Mouse (Mus musculus) stomach, embryonic 15.5 days (tissue): ENCODE data around the gene Cpd. TPM values are rescaled to one million over a fixed set of nuclear protein-coding genes. Genes with fewer than 3 reads are reported as not detected.

Experiments
- ATAC-seq: fragments of 200-750 bp; cut with Nextera tagmentation; 2 replicates; pipeline ENCODE4 v1.8.0; 2017; ENCODE audit warnings: low read depth, moderate number of reproducible peaks, moderate TSS enrichment; ENCODE audit not compliant: insufficient read depth, low FRiP score
- H3K27ac ChIP-seq: fragments of 300-500 bp; sonication (generic); 2 replicates; pipeline ENCODE4 v1.5.1; 2015; ENCODE audit warnings: mild to moderate bottlenecking, inconsistent platforms
- H3K27me3 ChIP-seq: fragments of 300-500 bp; sonication (generic); replicated peaks from 2 replicates; pipeline ENCODE4 v1.6.1; 2015; ENCODE audit warnings: inconsistent platforms
- H3K36me3 ChIP-seq: fragments of 300-500 bp; sonication (generic); 2 replicates; pipeline ENCODE4 v1.6.1; 2015; ENCODE audit warnings: inconsistent platforms
- H3K4me1 ChIP-seq: fragments of 300-500 bp; sonication (generic); 2 replicates; pipeline ENCODE4 v1.6.1; 2015; ENCODE audit warnings: inconsistent platforms
- H3K4me2 ChIP-seq: fragments of 300-500 bp; sonication (generic); 2 replicates; pipeline ENCODE4 v1.6.1; 2015; ENCODE audit warnings: mild to moderate bottlenecking, inconsistent platforms
- H3K4me3 ChIP-seq: fragments of 300-500 bp; sonication (generic); replicated peaks from 2 replicates; pipeline ENCODE4 v1.5.1; 2015; ENCODE audit warnings: inconsistent platforms
- H3K9ac ChIP-seq: fragments of 300-500 bp; sonication (generic); 2 replicates; pipeline ENCODE4 v1.6.1; 2015; ENCODE audit warnings: inconsistent platforms
- H3K9me3 ChIP-seq: fragments of 300-500 bp; sonication (generic); 2 replicates; pipeline ENCODE4 v1.6.1; 2016; ENCODE audit warnings: inconsistent platforms
- WGBS: fragments of 180-500 bp; shearing (Covaris S2); methylation state at CpG from one replicate; pipeline ENCODE4 v1.1.7; 2015; 5-methylcytosine and 5-hydroxymethylcytosine counted together
- polyA plus RNA-seq: library from polyadenylated mRNA; unstranded; fragments of >200 nt; fragmentation: Nextera tagmentation; extraction: Ambion mirVana; gene quantifications from 2 replicates; pipeline ENCODE4 v1.2.1, GENCODE M21; 2015

Cpd gene
- polyA plus RNA-seq, result 12.5 and 13.3 TPM in 2 replicates

GRCm38 (mm10) chr11:76846878-76847222 is at the start of gene Cpd:
TSS of gene Cpd (minus strand) at chr11:76847018.
- H3K9me3 ChIP-seq, result no peaks in the 10 kb centered on the region
- H3K27ac ChIP-seq, result peak within 1 kb of the TSS; percentile 91
- H3K4me2 ChIP-seq, result peak within 1 kb of the TSS; percentile 96
- H3K27me3 ChIP-seq, result no peaks in the 10 kb centered on the region
- peak within 1 kb of the TSS; percentile 84 for H3K9ac ChIP-seq
- H3K36me3 ChIP-seq, result no peaks in the 10 kb centered on the region
- peaks cover 21% of the 10 kb centered on the region for H3K4me1 ChIP-seq
- H3K4me3 ChIP-seq, result peak within 1 kb of the TSS; percentile 87
- peak; percentile 100 for ATAC-seq
- WGBS, result under 1% methylated on average over 23 of the region's 29 CpGs

- no peak overlapping the region for H3K4me3 ChIP-seq
- H3K36me3 ChIP-seq, result no peaks in the 10 kb centered on the region
- ATAC-seq, result no peak
- no peaks in the 10 kb centered on the region for H3K27me3 ChIP-seq
- no peak overlapping the region for H3K4me2 ChIP-seq
- 34% methylated on average over 6 of the region's 6 CpGs for WGBS
- H3K4me1 ChIP-seq, result peaks cover 25% of the 10 kb centered on the region
- H3K9me3 ChIP-seq, result no peaks in the 10 kb centered on the region
- no peak overlapping the region for H3K9ac ChIP-seq
- H3K27ac ChIP-seq, result no peak overlapping the region
These were observed 49.5 kb upstream of the Cpd start for GRCm38 (mm10) chr11:76896360-76896759.

GRCm38 (mm10) chr11:76894240-76894639 is 47.4 kb upstream of the Cpd start:
- ATAC-seq, result peak; percentile 41
- H3K9me3 ChIP-seq, result no peaks in the 10 kb centered on the region
- 28% methylated on average over 5 of the region's 5 CpGs for WGBS
- H3K4me2 ChIP-seq, result no peak overlapping the region
- no peak overlapping the region for H3K4me3 ChIP-seq
- no peak overlapping the region for H3K9ac ChIP-seq
- H3K36me3 ChIP-seq, result no peaks in the 10 kb centered on the region
- H3K27me3 ChIP-seq, result no peaks in the 10 kb centered on the region
- 0 out of 2 replicates have a peak overlapping the region, but pooled peaks have one; percentile 22 for H3K27ac ChIP-seq
- peaks cover 27% of the 10 kb centered on the region for H3K4me1 ChIP-seq

DNA sequence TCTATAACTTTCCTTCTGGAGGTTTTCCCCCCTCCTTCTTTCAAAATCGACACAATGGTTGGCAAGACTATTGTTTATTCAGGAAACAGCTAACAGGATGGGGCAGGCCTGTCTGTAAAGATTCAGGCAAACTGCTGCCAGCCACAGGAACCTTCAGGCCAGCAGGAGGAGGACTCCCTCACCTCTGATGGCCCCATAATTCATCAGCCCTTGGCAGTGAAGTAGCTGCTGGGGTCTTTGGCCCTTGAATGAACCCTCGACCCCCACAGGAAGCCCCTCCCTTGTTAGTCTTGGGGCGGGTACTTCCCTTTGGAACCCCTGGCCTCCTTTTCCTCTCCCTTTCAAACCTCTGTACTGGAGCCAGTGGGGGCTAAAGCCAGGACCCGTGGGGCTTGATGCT is 46.8 kb upstream of the Cpd start:
- Histone ChIP-seq H3K27ac (peak overlapping the region; percentile 22; the same call in 1 of the 2 replicates), H3K9me3 (no peaks in the 10 kb centered on the region), H3K27me3 (no peaks in the 10 kb centered on the region), H3K9ac (no peak overlapping the region), H3K4me3 (no peak overlapping the region), H3K4me1 (peaks cover 26% of the 10 kb centered on the region), H3K36me3 (no peaks in the 10 kb centered on the region), H3K4me2 (no peak overlapping the region)
- ATAC-seq, result peak; percentile 36; the same call in 1 of the 2 replicates
- WGBS, result 6% methylated on average over 4 of the region's 4 CpGs

DNA sequence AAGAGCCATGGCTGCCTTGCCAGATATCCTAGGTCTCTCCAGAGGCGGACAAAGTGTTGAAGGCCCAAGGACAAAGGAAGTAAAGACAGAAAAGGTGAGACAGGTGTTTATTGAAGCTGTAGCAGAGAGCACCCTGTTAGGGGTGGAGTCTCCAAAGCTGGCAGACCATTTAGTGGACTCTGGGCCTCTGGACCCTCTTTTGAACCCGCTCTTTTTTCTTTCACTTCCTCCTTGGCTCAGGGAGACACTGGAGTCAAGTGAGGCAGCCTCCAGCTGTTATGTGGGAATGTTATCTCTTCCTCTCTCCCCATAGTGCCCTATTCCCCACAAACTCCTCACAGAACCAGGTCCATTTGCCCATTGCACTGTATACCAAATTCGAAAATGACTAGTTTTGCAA is 46.2 kb upstream of the Cpd start:
- Histone ChIP-seq H3K27me3 (no peaks in the 10 kb centered on the region), H3K36me3 (no peaks in the 10 kb centered on the region), H3K4me1 (peaks cover 20% of the 10 kb centered on the region), H3K4me3 (no peak overlapping the region), H3K9me3 (no peaks in the 10 kb centered on the region), H3K9ac (no peak overlapping the region), H3K27ac (0 out of 2 replicates have a peak overlapping the region, but pooled peaks have one; percentile 3), H3K4me2 (no peak overlapping the region)
- WGBS, result 70% methylated on average over 3 of the region's 3 CpGs
- ATAC-seq, result no peak

DNA sequence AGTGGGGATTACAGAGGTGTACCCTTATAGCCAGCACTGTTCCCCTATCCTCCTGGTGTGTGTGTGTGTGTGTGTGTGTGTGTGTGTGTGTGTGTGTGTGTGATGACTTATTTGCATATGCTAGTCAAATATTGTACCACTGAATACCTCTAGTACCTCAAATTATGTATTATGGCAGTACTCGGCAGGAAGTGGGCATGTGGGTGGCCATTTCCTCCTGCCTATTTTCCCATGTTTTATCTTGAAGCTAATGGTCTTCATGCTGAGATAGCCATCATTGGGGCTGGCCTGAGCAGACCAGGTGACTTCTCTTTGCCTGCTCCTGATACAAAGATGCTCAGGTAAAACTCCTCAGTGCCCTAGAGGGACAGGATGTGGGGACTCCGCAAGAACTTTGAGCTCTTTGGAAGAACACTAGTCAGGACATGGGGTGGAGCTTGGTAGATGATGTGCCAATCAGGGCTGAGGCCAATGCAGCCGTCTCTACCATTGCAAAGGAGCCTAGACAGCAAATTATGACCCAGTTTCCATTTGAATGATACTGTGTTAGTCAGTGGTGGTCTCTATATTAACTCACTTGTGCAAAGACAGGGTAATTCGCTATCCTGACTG is 45.0 kb upstream of the Cpd start:
- no peak overlapping the region for H3K4me3 ChIP-seq

GRCm38 (mm10) chr11:76891171-76891570 is 44.4 kb upstream of the Cpd start:
- Histone ChIP-seq H3K4me1 (peaks cover 10% of the 10 kb centered on the region), H3K4me2 (no peak overlapping the region), H3K4me3 (no peak overlapping the region), H3K9ac (no peak overlapping the region), H3K27me3 (no peaks in the 10 kb centered on the region), H3K36me3 (no peaks in the 10 kb centered on the region), H3K27ac (no peak overlapping the region), H3K9me3 (no peaks in the 10 kb centered on the region)
- no peak for ATAC-seq
- WGBS, result 89% methylated on average over 7 of the region's 7 CpGs

More for the DNA sequence above, 45.0 kb upstream of the Cpd start:
- no peak for ATAC-seq
- H3K4me2 ChIP-seq, result no peak overlapping the region
- no peaks in the 10 kb centered on the region for H3K9me3 ChIP-seq
- no peak overlapping the region for H3K9ac ChIP-seq
- 74% methylated on average over 4 of the region's 4 CpGs for WGBS
- peaks cover 15% of the 10 kb centered on the region for H3K4me1 ChIP-seq
- H3K27ac ChIP-seq, result no peak overlapping the region
- no peaks in the 10 kb centered on the region for H3K27me3 ChIP-seq
- H3K36me3 ChIP-seq, result no peaks in the 10 kb centered on the region

DNA sequence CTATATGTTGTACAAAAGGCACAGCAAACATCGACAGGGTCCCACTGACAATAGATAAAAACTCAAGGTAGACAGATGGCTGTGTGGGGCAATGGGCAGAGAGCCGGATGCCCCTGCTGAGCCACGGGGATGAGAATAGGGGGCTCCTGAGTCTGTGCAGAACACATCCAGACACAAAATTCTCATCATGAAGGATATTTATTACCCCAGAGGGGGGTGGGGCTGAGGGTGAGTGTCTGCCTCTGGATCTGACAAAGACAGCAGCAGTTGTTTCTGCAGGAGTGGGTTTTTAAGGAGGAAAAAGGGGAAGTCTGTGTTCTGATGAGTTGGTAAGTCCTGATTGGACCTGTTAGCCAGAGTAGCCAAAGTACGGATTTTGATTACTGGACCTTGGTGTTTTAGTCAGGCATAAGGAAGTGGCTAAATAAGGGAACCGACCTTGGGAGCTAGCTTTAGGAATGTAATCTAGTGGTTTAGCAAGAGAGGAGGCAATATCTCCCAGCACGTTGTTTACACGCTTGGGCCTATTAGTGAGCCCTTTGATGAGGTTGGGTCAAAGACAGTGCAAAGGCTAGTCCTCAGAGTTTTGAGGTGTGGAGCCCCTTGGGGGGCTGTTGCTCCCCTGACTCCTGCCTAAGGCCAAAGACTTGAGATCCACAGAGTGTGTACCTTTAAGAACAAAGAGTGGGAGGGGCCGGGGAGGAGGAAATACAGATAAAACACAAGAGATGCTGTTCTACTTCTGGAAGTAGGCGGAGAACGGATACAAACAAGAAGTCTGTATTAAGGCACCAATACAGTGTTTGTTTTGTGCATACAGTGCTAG is 42.7 kb upstream of the Cpd start:
- no peak overlapping the region for H3K9ac ChIP-seq

GRCm38 (mm10) chr11:76884451-76884850 is 37.6 kb upstream of the Cpd start:
- no peaks in the 10 kb centered on the region for H3K9me3 ChIP-seq
- no peak overlapping the region for H3K27ac ChIP-seq
- H3K9ac ChIP-seq, result no peak overlapping the region
- no peaks in the 10 kb centered on the region for H3K4me1 ChIP-seq
- 27% methylated on average over 5 of the region's 5 CpGs for WGBS
- H3K27me3 ChIP-seq, result no peaks in the 10 kb centered on the region
- no peak overlapping the region for H3K4me2 ChIP-seq
- ATAC-seq, result no peak
- H3K4me3 ChIP-seq, result no peak overlapping the region
- no peaks in the 10 kb centered on the region for H3K36me3 ChIP-seq

More for the DNA sequence above, 42.7 kb upstream of the Cpd start:
- no peak overlapping the region for H3K4me2 ChIP-seq
- no peak for ATAC-seq
- H3K27me3 ChIP-seq, result no peaks in the 10 kb centered on the region
- no peaks in the 10 kb centered on the region for H3K9me3 ChIP-seq
- H3K36me3 ChIP-seq, result no peaks in the 10 kb centered on the region
- peaks cover 10% of the 10 kb centered on the region for H3K4me1 ChIP-seq
- 26% methylated on average over 10 of the region's 10 CpGs for WGBS
- H3K4me3 ChIP-seq, result no peak overlapping the region
- peak overlapping the region; percentile 42; the same call in 1 of the 2 replicates for H3K27ac ChIP-seq

DNA sequence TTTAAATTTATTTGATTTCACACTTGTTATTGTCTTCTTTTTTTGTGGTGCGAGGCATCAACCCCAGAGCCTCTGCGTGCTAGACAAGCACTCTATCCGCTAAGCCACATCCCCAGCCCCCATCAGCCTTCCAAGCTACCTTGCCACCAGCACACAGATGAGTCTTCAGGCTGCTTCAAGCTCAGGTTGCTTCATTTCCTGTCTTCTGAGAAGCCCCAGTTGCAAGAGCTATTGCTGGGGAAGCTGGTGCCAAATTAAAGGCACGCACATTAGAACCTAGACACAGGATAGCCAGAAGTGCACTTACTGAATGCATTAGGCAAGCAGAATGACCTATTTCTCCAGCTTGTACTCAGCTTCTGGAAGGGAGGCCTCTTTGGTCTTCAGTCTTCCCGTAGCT is 33.0 kb upstream of the Cpd start:
- no peak for ATAC-seq

DNA sequence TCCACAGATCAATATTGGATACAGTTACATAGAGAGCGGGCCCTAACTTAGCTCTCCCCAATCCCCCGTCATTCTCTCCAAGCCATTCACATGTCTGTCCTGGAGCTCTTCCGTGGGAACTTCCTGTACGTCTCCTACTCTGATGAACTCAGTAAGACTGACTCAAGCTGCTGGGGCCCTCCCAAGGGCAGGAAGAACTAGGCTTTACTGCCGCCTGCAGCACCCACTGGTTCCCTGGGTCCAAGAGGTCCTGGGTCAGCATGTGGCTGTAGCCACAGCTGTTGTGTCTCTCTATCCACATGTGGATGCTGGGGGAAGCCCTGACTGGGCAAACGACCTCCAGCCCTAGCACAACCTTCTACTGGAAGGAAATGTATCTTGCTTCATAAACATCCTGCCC is 27.9 kb upstream of the Cpd start:
- H3K4me2 ChIP-seq, result no peak overlapping the region
- no peaks in the 10 kb centered on the region for H3K27me3 ChIP-seq
- H3K9me3 ChIP-seq, result no peaks in the 10 kb centered on the region
- H3K27ac ChIP-seq, result no peak overlapping the region
- H3K4me3 ChIP-seq, result no peak overlapping the region
- H3K4me1 ChIP-seq, result no peaks in the 10 kb centered on the region
- no peak overlapping the region for H3K9ac ChIP-seq
- H3K36me3 ChIP-seq, result no peaks in the 10 kb centered on the region
- no peak for ATAC-seq
- 53% methylated on average over 6 of the region's 6 CpGs for WGBS

More for the DNA sequence above, 33.0 kb upstream of the Cpd start:
- 76% methylated on average over 5 of the region's 5 CpGs for WGBS
- Histone ChIP-seq H3K9ac (no peak overlapping the region), H3K4me2 (no peak overlapping the region), H3K27ac (no peak overlapping the region), H3K36me3 (no peaks in the 10 kb centered on the region), H3K4me3 (no peak overlapping the region), H3K9me3 (no peaks in the 10 kb centered on the region), H3K4me1 (no peaks in the 10 kb centered on the region), H3K27me3 (no peaks in the 10 kb centered on the region)

DNA sequence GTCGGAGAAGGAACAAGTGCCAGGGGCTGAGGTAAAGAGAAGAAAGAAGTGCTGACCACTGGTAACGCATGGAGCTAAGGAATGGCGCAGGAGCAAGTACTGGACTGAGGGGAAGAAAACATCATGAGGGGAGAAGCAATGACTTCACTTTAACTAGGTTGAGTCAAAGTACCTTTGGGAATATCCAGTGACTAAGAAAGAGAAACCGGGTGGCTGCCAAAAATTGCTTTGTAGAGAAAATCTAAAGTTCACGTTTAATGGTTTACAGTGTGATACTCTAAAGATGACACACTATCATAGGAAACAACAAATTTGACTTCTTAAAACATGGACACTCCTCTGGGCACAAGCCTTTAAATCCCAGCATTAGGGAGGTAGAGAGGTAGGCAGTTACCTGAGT is 27.0 kb upstream of the Cpd start:
- Histone ChIP-seq H3K4me1 (no peaks in the 10 kb centered on the region), H3K9me3 (no peaks in the 10 kb centered on the region), H3K4me2 (no peak overlapping the region), H3K4me3 (no peak overlapping the region), H3K36me3 (no peaks in the 10 kb centered on the region), H3K9ac (no peak overlapping the region), H3K27me3 (no peaks in the 10 kb centered on the region), H3K27ac (no peak overlapping the region)
- 85% methylated on average over 5 of the region's 5 CpGs for WGBS
- no peak for ATAC-seq
